Mouse (Mus musculus) stomach, postnatal 0 days (tissue): ENCODE measurements around the gene Fpgt. TPM values are rescaled to one million over a fixed set of nuclear protein-coding genes. Genes with fewer than 3 reads are reported as not detected.
A peak's percentile ranks its signal among the peaks of the same experiment; 100 is the strongest.

Experiments used
- ATAC-seq: fragments of 200-750 bp; cut with Nextera tagmentation; 2 replicates; pipeline ENCODE4 v1.8.0; 2017; ENCODE audit not compliant: low FRiP score, low TSS enrichment
- DNase-seq: peaks from one replicate; pipeline ENCODE4 v3.0.0-alpha.2; 2016; ENCODE audit warnings: low spot score
- H3K27ac ChIP-seq: fragments of 300-500 bp; sonication (generic); replicated peaks from 2 replicates; pipeline ENCODE4 v1.5.1; 2014; ENCODE audit warnings: mild to moderate bottlenecking, control low read depth
- H3K27me3 ChIP-seq: fragments of 300-500 bp; sonication (generic); 2 replicates; pipeline ENCODE4 v1.6.1; 2014; ENCODE audit warnings: low read length; ENCODE audit not compliant: control insufficient read depth, insufficient read depth
- H3K36me3 ChIP-seq: fragments of 300-500 bp; sonication (generic); 2 replicates; pipeline ENCODE4 v1.6.1; 2014; ENCODE audit warnings: low read length, mixed read lengths; ENCODE audit not compliant: control insufficient read depth, insufficient read depth
- H3K4me1 ChIP-seq: fragments of 300-500 bp; sonication (generic); replicated peaks from 2 replicates; pipeline ENCODE4 v1.6.1; 2014; ENCODE audit warnings: antibody characterized with exemption; ENCODE audit not compliant: control insufficient read depth, insufficient read depth
- H3K4me2 ChIP-seq: fragments of 300-500 bp; sonication (generic); replicated peaks from 2 replicates; pipeline ENCODE4 v1.6.1; 2014; ENCODE audit warnings: low read depth, mild to moderate bottlenecking, control low read depth, moderate library complexity
- H3K4me3 ChIP-seq: fragments of 300-500 bp; sonication (generic); 2 replicates; pipeline ENCODE4 v1.5.1; 2014; ENCODE audit warnings: low read depth, low read length, control low read depth
- H3K9ac ChIP-seq: fragments of 300-500 bp; sonication (generic); 2 replicates; pipeline ENCODE4 v1.6.1; 2014; ENCODE audit warnings: mild to moderate bottlenecking, low read length, control low read depth, mixed read lengths
- H3K9me3 ChIP-seq: fragments of 300-500 bp; sonication (generic); 2 replicates; pipeline ENCODE4 v1.6.1; 2016; ENCODE audit warnings: low read length; ENCODE audit not compliant: control insufficient read depth
- CTCF ChIP-seq: IDR thresholded peaks from 2 replicates; pipeline ENCODE4 v1.5.1; 2016; ENCODE audit warnings: antibody characterized with exemption, low read depth, mild to moderate bottlenecking, moderate library complexity
- EP300 ChIP-seq: optimal IDR thresholded peaks from 2 replicates; pipeline ENCODE3; 2016; ENCODE audit warnings: antibody characterized with exemption
- WGBS: fragments of 180-500 bp; shearing (Covaris S2); extraction: QIAGEN DNeasy Blood & Tissue Kit; methylation state at CpG from one replicate; pipeline ENCODE4 v1.1.7; 2014; 5-methylcytosine and 5-hydroxymethylcytosine counted together
- polyA plus RNA-seq: library from polyadenylated mRNA; unstranded; fragments of >200 nt; fragmentation: Nextera tagmentation; extraction: Ambion mirVana; gene quantifications from 2 replicates; pipeline ENCODE4 v1.2.1, GENCODE M21; 2015

Gene Fpgt
- 10.1 and 11.3 TPM in 2 replicates for polyA plus RNA-seq

DNA sequence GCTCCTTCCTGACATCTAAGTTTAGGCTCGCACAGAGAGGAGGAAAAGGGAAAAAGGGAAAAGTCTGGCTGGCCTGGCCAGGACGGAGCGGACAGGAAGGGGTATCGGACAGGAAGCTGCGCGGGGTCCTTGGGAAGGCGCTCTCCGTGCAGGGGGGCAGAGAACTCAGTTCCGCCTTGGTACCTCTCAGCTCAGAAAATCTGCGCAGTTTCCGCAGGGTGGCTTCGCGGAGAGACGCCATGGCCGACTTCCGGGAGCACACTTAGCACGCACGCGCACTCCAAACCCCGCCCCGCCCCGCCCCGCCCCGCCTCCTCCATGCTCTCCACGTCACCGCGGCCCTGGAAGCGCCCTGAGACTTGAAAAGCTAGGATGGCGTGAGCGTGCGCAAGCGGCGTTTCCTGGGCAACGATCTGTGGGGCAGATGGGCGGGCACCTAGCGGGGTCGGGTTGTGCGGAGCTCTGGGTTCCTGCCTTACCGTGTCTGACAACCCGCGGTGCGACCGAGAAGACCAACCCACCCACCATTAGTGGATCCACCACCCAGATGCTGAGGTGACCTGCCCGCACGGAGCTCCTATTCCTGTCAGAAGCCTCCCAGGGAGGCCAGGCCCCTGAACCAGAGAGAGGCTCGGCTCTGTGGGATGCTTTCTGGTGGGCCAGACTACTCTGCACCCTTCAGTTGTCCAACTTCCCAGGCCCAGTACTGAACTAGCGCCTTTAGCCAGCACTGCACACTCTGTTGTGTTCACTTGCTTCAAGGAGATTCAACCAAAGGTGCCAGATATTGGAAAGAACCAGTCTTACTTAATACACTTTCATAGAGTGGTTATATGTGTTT is at the start of gene Fpgt, which contains the start of gene Lrriq3:
TSS of gene Fpgt (minus strand) at position 288 of the 841 bp plus-strand sequence.
TSS of gene Lrriq3 (plus strand) at position 319 of the 841 bp plus-strand sequence.
- under 1% methylated on average over 44 of the region's 47 CpGs for WGBS
- Histone ChIP-seq H3K9ac (peak within 1 kb of the TSS; percentile 79), H3K36me3 (no peaks in the 10 kb centered on the region), H3K4me1 (no peaks in the 10 kb centered on the region), H3K27ac (peak within 1 kb of the TSS; percentile 88), H3K27me3 (no peaks in the 10 kb centered on the region), H3K4me3 (peak within 1 kb of the TSS; percentile 67), H3K9me3 (no peaks in the 10 kb centered on the region), H3K4me2 (peak within 1 kb of the TSS; percentile 69)
- ATAC-seq (peak; percentile 99), DNase-seq (peak; percentile 95)
- TF ChIP-seq EP300 (no peak), CTCF (0 out of 2 replicates have a peak, but pooled peaks have one; percentile 9)

DNA sequence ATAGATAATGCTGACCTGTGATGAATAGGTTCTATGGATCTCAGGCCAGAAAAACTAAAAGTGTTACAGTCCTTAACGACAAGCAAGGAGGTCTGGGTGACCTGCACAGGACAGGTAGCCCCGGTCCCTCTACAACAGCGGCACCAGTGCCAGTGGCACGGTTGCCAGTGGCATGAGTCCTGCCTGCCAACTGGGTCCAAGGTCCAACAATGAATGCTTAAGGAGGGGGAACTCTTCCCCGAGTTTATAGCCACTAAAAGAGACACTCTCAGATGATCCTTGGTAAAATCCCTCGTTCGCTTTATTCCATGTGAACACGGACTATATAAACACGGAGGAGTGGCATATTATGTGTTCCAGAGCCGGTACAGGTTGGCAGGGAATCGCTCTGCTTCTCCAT is 47.8 kb upstream of the Fpgt start:
- WGBS, result 87% methylated on average over 11 of the region's 11 CpGs

DNA sequence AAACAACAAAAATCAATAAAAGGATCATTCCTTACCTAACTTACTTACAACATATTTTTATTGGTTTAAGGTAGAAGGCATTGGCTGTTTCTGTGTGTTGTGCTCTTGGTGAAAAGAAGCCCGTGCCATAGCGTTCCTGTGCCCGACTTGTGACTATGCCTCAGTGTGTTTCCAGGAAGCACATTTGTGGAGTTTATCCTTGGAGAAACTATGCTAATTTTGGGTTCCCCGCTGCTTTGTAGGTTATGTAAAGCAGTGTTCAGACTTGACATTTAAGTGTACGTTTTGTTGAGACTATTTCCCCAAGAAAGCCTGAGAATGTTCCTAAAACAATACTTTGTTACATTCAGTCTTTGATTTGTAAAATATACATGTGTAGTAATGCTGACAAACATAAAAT is 44.5 kb upstream of the Fpgt start:
- Histone ChIP-seq H3K36me3 (no peaks in the 10 kb centered on the region), H3K9me3 (no peaks in the 10 kb centered on the region), H3K4me1 (no peaks in the 10 kb centered on the region), H3K4me3 (no peak overlapping the region), H3K27ac (no peak overlapping the region), H3K9ac (no peak overlapping the region), H3K4me2 (no peak overlapping the region), H3K27me3 (no peaks in the 10 kb centered on the region)
- DNase-seq (no peak), ATAC-seq (no peak)
- 82% methylated on average over 5 of the region's 5 CpGs for WGBS
- TF ChIP-seq CTCF, result no peak
- no peak for TF ChIP-seq EP300

More for the DNA sequence above, 47.8 kb upstream of the Fpgt start:
- H3K4me3 ChIP-seq, result no peak overlapping the region
- H3K4me1 ChIP-seq, result no peaks in the 10 kb centered on the region
- H3K27ac ChIP-seq, result no peak overlapping the region
- TF ChIP-seq EP300 (no peak), CTCF (no peak)
- no peaks in the 10 kb centered on the region for H3K36me3 ChIP-seq
- no peak overlapping the region for H3K9ac ChIP-seq
- no peak for DNase-seq
- no peak for ATAC-seq
- H3K4me2 ChIP-seq, result no peak overlapping the region
- no peaks in the 10 kb centered on the region for H3K27me3 ChIP-seq
- H3K9me3 ChIP-seq, result no peaks in the 10 kb centered on the region

DNA sequence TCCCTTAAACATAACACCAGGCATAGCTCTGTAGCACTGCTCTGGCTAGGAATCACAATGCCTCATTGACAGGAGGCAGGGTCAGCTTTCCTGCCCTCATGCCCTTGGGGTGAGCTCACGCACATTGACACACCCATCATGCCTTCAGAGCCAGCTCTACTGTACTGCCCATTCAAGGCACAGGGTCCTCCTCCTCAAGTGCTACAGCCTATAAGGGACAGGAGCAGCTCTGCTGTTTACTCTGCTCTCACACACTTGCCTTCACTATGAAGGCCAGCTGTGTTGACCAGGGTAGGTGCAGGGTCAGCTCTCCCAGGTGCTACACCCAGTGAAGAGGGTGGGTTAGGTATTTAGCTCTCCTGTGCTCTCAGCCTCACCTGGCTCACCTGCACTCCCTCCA is 12.8 kb upstream of the Fpgt start:
- peak; percentile 29; the same call in 1 of the 2 replicates for ATAC-seq
- WGBS, result 37% methylated on average over 1 of the region's 1 CpGs

DNA sequence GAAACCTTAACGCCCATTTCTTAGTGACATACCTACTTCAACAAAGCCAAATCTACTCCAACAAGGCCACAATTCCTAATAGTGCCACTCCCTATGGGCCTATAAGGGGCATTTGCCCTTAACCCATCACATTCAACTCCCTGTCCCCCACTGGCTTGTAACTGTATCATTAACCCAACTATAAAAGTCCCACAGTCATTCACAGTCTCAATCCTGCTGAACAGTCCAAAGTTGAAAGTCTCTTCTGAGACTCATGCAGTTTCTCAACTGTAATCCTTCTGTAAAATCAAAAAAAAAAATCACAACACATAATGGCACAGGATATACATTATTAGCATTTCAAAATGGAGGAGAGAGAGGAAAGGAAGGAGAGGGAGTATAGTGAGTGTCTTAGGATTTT is 6.1 kb upstream of the Fpgt start:
- WGBS, result 67% methylated on average over 1 of the region's 1 CpGs
- Histone ChIP-seq H3K4me2 (no peak overlapping the region), H3K27ac (no peak overlapping the region), H3K9me3 (no peaks in the 10 kb centered on the region), H3K36me3 (no peaks in the 10 kb centered on the region), H3K9ac (no peak overlapping the region), H3K27me3 (no peaks in the 10 kb centered on the region), H3K4me1 (no peaks in the 10 kb centered on the region), H3K4me3 (no peak overlapping the region)
- DNase-seq, result no peak
- no peak for ATAC-seq
- TF ChIP-seq EP300, result no peak
- TF ChIP-seq CTCF, result no peak

More for the DNA sequence above, 12.8 kb upstream of the Fpgt start:
- Histone ChIP-seq H3K4me2 (no peak overlapping the region), H3K9me3 (no peaks in the 10 kb centered on the region), H3K9ac (no peak overlapping the region), H3K36me3 (no peaks in the 10 kb centered on the region), H3K4me3 (no peak overlapping the region), H3K27ac (no peak overlapping the region), H3K27me3 (no peaks in the 10 kb centered on the region), H3K4me1 (no peaks in the 10 kb centered on the region)
- no peak for TF ChIP-seq EP300
- no peak for TF ChIP-seq CTCF
- DNase-seq, result no peak

DNA sequence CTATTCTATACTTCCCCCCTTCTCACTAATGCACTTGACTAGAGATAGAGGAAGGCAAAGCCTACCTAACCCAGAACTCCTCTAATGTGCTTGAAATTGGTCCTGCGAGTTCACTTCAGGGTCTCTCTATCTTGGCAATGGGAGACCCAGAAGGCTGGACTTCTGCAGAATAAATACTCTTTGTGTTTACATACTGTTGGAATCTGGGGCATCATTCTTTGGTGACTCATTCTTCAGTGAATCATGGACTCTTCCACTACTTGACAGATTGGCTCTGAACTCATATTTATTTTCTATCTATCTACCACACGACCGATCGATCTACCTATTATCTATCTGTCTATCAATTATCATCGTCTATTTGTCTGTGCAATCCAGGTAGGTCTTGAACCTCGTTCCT is 1.1 kb downstream of the Fpgt start:
- TF ChIP-seq EP300 (no peak), CTCF (no peak)
- no peaks in the 10 kb centered on the region for H3K27me3 ChIP-seq
- H3K4me1 ChIP-seq, result no peaks in the 10 kb centered on the region
- WGBS, result 84% methylated on average over 6 of the region's 6 CpGs
- no peaks in the 10 kb centered on the region for H3K9me3 ChIP-seq
- no peak for ATAC-seq
- H3K4me2 ChIP-seq, result peak overlapping the region; percentile 69; the same call in 1 of the 2 replicates
- no peak overlapping the region; the same call in 1 of the 2 replicates for H3K4me3 ChIP-seq
- DNase-seq, result no peak
- peaks cover 4% of the 10 kb centered on the region; the same call in 1 of the 2 replicates for H3K36me3 ChIP-seq
- no peak overlapping the region for H3K9ac ChIP-seq
- H3K27ac ChIP-seq, result no peak overlapping the region
